Mouse (Mus musculus): ENCODE results near the gene Map4k5. TPM values are rescaled to one million over a fixed set of nuclear protein-coding genes. Genes with fewer than 3 reads are reported as not detected.

The Map4k5 gene
- polyA plus RNA-seq, 1 experiment: 0.17 TPM

DNA sequence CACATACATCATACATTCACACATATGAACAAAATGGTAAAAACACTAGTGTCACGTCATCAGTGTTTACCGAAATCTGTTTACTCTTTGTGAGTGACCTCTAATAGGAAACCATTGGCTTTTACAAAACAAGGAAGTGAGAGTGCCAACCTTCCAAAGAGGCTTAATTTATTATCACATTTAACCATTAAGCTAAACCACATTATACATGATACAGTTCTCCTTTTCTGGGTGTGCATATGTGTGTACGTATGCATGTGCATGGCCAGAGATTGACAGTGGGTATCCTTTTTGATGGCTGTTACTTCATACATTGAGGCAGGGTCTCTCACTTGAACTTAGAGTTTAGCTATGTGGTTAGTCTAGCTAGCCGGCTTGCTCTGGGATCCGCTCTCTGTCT lies 21.4 kb downstream of the Map4k5 start:
- Histone ChIP-seq H3K4me1 (peaks cover 8% of the 10 kb centered on the region), H3K9me3 (no peaks in the 10 kb centered on the region), H3K4me3 (replicated peaks) (no peak overlapping the region), H3K36me3 (replicated peaks; ENCODE audit: low read length) (no peaks in the 10 kb centered on the region), H3K27me3 (replicated peaks) (no peaks in the 10 kb centered on the region)
- TF ChIP-seq FLI1 (IDR thresholded peaks at IDR 0.05; ENCODE audit: low read length): no peak
- no peak for TF ChIP-seq GATA1 (IDR thresholded peaks at IDR 0.05; ENCODE audit: borderline replicate concordance, low read length)

DNA sequence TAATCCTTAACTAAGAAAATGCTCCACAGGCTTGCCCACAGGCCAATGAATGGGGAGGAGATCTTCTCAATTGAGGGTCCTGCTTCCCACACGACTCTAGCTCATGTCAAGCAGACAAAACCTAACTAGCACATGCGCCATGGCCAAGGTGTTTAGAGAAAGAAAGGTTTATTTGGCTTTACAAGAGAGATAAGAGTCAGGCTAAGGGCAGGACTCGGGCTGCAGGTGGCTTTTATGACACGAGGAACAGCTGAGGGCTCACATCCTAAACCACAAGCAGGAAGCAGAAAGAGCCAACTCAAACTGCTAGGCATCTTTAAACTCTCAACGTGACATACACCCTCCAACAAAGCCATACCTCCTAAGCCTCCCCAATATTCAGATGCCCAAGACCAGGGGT lies 25.7 kb downstream of the Map4k5 start:
- Histone ChIP-seq H3K4me3 (replicated peaks) (no peak overlapping the region), H3K36me3 (replicated peaks; ENCODE audit: low read length) (no peaks in the 10 kb centered on the region), H3K4me1 (peaks cover 25% of the 10 kb centered on the region), H3K27me3 (replicated peaks) (no peaks in the 10 kb centered on the region), H3K9me3 (no peaks in the 10 kb centered on the region)
- no peak for TF ChIP-seq GATA1 (IDR thresholded peaks at IDR 0.05; ENCODE audit: borderline replicate concordance, low read length)
- no peak for TF ChIP-seq FLI1 (IDR thresholded peaks at IDR 0.05; ENCODE audit: low read length)

DNA sequence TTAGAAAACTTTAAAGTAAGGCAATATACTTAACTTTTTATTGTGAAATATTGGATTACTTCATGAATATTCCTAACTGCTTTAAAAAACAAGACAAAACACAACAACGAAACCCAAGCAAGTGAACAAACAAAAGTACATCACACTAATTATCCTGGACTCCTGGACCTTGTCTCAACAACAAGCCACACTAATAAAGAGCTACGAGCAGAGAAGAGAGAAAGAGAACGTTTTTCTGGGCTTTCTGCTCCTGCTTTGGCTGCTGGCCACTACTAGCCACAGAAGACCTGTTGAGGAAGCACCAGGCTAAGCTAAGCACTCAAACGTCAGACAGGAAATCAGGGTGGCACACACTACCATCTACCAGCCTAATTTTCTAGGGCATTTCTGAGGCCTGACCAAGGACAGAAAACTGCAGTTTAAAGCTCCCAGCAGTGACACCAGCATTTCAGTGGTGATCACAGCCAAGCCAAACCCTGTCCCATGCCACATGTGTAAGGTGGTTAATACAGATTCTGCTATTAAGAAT lies 28.8 kb downstream of the Map4k5 start:
- Histone ChIP-seq H3K27me3 (replicated peaks) (no peaks in the 10 kb centered on the region), H3K4me1 (peaks cover 25% of the 10 kb centered on the region), H3K4me3 (replicated peaks) (no peak overlapping the region), H3K9me3 (no peaks in the 10 kb centered on the region), H3K36me3 (replicated peaks; ENCODE audit: low read length) (no peaks in the 10 kb centered on the region)
- TF ChIP-seq FLI1 (IDR thresholded peaks at IDR 0.05; ENCODE audit: low read length) (no peak), GATA1 (IDR thresholded peaks at IDR 0.05; ENCODE audit: borderline replicate concordance, low read length) (no peak)

GRCm38 (mm10) chr12:69863505-69863904 lies 29.5 kb downstream of the Map4k5 start:
- H3K27me3 ChIP-seq (replicated peaks): no peaks in the 10 kb centered on the region
- peaks cover 25% of the 10 kb centered on the region for H3K4me1 ChIP-seq
- no peaks in the 10 kb centered on the region for H3K36me3 ChIP-seq (replicated peaks; ENCODE audit: low read length)
- TF ChIP-seq FLI1 (IDR thresholded peaks at IDR 0.05; ENCODE audit: low read length): no peak
- TF ChIP-seq GATA1 (IDR thresholded peaks at IDR 0.05; ENCODE audit: borderline replicate concordance, low read length): no peak
- H3K9me3 ChIP-seq: no peaks in the 10 kb centered on the region
- H3K4me3 ChIP-seq (replicated peaks): no peak overlapping the region

DNA sequence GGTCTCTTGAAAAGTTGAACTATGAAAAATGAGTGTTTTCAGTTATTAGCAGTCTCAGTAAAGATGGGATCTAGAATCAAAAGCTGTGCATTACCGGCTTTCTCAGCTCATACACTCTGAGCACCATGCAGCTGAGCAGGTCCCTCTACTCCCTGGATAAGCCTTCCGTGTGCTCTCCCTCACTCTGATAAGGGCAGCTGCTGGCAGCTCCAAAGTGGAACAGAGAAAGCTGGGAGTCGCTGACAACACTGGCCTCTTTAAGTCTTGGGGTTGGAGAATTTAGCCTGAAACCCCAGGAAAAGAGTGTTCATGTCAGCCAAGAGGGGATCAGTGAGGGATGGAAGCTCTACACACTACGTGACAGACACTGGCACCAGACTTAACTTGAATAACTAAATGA lies 34.2 kb downstream of the Map4k5 start:
- H3K36me3 ChIP-seq (replicated peaks; ENCODE audit: low read length): no peaks in the 10 kb centered on the region
- no peak overlapping the region for H3K4me3 ChIP-seq (replicated peaks)
- no peaks in the 10 kb centered on the region for H3K9me3 ChIP-seq
- no peaks in the 10 kb centered on the region for H3K27me3 ChIP-seq (replicated peaks)
- TF ChIP-seq GATA1 (IDR thresholded peaks at IDR 0.05; ENCODE audit: borderline replicate concordance, low read length) (no peak), FLI1 (IDR thresholded peaks at IDR 0.05; ENCODE audit: low read length) (no peak)
- peaks cover 19% of the 10 kb centered on the region for H3K4me1 ChIP-seq

DNA sequence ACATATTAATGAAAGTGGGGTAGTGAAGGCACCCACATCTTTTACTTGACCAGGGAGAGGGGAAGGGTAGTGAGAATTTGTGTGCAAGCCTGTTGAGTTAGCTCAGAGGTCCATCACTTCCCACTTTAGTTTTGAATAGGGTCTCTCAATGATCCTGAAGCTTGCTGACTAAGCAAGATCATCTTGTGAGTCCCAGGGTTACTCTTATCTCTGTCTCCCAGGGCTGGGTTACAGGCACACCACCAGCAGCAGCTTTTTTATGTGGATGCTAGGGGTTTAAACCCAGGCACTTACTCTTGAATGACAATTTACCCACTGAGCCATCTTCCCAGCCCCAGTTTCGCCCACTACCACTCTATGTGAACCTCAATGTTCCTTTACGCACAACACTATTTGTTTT lies 35.4 kb downstream of the Map4k5 start:
- Histone ChIP-seq H3K27me3 (replicated peaks) (no peaks in the 10 kb centered on the region), H3K36me3 (replicated peaks; ENCODE audit: low read length) (no peaks in the 10 kb centered on the region), H3K9me3 (no peaks in the 10 kb centered on the region), H3K4me3 (replicated peaks) (no peak overlapping the region), H3K4me1 (peaks cover 13% of the 10 kb centered on the region; the same call in 1 of the 2 replicates)
- TF ChIP-seq FLI1 (IDR thresholded peaks at IDR 0.05; ENCODE audit: low read length) (no peak), GATA1 (IDR thresholded peaks at IDR 0.05; ENCODE audit: borderline replicate concordance, low read length) (no peak)

DNA sequence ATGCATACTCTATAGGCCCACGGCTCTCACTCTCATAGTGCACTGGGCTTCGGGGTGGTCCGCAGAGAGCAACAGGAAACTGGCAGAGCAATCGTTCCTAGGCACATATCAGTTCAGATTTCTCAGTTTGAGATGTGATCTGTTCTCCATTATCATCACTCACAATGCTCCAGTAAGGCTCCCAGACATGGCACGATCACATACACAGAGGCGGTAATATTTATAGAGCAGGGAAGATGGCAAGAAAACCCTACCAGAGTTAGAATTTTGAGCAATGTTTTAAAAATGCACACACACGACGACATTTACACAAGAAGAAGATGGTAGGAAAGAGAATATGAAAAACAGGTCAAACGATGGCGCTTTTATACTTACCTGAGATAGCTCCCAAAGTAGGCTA lies 36.6 kb downstream of the Map4k5 start:
- TF ChIP-seq GATA1 (IDR thresholded peaks at IDR 0.05; ENCODE audit: borderline replicate concordance, low read length) (no peak), FLI1 (IDR thresholded peaks at IDR 0.05; ENCODE audit: low read length) (no peak)
- Histone ChIP-seq H3K9me3 (no peaks in the 10 kb centered on the region), H3K4me1 (peaks cover 13% of the 10 kb centered on the region; the same call in 1 of the 2 replicates), H3K27me3 (replicated peaks) (no peaks in the 10 kb centered on the region), H3K4me3 (replicated peaks) (no peak overlapping the region), H3K36me3 (replicated peaks; ENCODE audit: low read length) (no peaks in the 10 kb centered on the region)

- no peak for TF ChIP-seq GATA1 (IDR thresholded peaks at IDR 0.05; ENCODE audit: borderline replicate concordance, low read length)
- TF ChIP-seq FLI1 (IDR thresholded peaks at IDR 0.05; ENCODE audit: low read length): no peak
- Histone ChIP-seq H3K4me1 (peaks cover 13% of the 10 kb centered on the region; the same call in 1 of the 2 replicates), H3K36me3 (replicated peaks; ENCODE audit: low read length) (no peaks in the 10 kb centered on the region), H3K27me3 (replicated peaks) (no peaks in the 10 kb centered on the region), H3K9me3 (no peaks in the 10 kb centered on the region), H3K4me3 (replicated peaks) (no peak overlapping the region)
These were observed 37.2 kb downstream of the Map4k5 start for GRCm38 (mm10) chr12:69855641-69856300.

DNA sequence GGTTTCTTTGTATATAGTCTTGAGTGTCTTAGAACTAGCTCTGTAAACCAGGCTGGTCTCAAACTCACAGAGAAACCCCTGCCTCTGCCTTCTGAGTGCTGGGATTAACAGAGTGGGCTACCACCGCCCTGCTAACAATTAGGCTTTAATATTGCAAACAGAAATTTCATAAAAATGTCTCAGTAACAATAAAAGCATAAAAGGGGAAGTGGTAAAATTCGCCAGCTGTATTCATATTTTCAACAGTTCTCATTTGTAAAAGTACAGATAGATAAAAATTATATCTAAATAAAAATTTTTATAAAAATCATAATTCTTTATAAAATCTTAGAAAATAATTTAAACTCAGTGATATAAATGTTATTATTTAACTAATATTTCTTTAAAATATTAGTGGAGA lies 39.1 kb downstream of the Map4k5 start:
- Histone ChIP-seq H3K27me3 (replicated peaks) (no peaks in the 10 kb centered on the region), H3K36me3 (replicated peaks; ENCODE audit: low read length) (peaks cover 3% of the 10 kb centered on the region), H3K4me1 (peaks cover 13% of the 10 kb centered on the region; the same call in 1 of the 2 replicates), H3K9me3 (no peaks in the 10 kb centered on the region), H3K4me3 (replicated peaks) (no peak overlapping the region)
- TF ChIP-seq FLI1 (IDR thresholded peaks at IDR 0.05; ENCODE audit: low read length): no peak
- no peak for TF ChIP-seq GATA1 (IDR thresholded peaks at IDR 0.05; ENCODE audit: borderline replicate concordance, low read length)

DNA sequence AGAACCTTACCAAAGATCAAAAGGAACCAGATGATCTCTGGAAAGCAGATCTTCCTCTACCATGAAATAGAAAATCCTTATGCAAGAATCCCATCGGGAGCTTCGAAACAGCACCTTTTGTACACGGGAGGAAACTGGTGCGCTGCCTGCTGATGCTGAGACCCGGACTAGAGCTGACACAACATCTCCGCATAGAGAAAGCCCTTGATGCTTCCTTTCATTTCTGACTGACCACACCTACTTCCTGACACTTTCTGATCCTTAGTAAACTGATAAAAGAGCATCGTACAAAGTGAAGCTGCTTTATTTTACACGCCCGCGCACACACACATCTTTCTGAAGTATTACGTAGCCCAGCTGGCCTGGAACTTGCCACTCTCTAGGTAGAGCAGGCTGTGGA lies 39.6 kb downstream of the Map4k5 start:
- H3K9me3 ChIP-seq: no peaks in the 10 kb centered on the region
- TF ChIP-seq FLI1 (IDR thresholded peaks at IDR 0.05; ENCODE audit: low read length) (no peak), GATA1 (IDR thresholded peaks at IDR 0.05; ENCODE audit: borderline replicate concordance, low read length) (no peak)
- peaks cover 3% of the 10 kb centered on the region for H3K36me3 ChIP-seq (replicated peaks; ENCODE audit: low read length)
- no peak overlapping the region for H3K4me3 ChIP-seq (replicated peaks)
- H3K4me1 ChIP-seq: peaks cover 13% of the 10 kb centered on the region; the same call in 1 of the 2 replicates
- H3K27me3 ChIP-seq (replicated peaks): no peaks in the 10 kb centered on the region

Measured in megakaryocyte, embryonic 14.5 days (primary cell).